Mouse (Mus musculus): ENCODE data around the gene Glipr1l2.
"Not testable (repeated sequence)": the region's sequence is repeated elsewhere in the genome, so short reads cannot be mapped to it uniquely, and the experiment has no call there.

Gene Glipr1l2

DNA sequence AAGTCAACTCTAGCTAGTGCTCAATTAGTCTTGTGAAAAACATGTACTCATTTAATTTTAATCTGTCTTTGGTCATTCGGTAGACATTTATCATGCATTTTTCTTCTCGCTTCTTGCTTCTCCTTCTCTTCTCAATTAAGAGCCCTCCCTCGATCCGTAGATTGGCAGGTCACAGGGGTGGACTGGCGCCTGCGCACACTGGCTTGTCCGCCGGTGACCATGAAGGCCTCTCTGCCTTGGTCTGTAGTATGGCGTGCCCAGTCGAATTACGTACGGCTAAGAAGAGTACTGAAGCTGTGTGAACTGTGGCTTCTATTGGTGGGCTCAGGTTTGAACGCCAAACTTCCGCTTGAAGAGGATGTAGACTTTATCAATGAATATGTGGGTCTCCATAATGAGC is at the start of gene Glipr1l2:
Gene Glipr1l2 (plus strand): TSS at position 198 of the 400 bp plus-strand sequence.
- DNase-seq (ENCODE audit: low spot score), result no peak

DNA sequence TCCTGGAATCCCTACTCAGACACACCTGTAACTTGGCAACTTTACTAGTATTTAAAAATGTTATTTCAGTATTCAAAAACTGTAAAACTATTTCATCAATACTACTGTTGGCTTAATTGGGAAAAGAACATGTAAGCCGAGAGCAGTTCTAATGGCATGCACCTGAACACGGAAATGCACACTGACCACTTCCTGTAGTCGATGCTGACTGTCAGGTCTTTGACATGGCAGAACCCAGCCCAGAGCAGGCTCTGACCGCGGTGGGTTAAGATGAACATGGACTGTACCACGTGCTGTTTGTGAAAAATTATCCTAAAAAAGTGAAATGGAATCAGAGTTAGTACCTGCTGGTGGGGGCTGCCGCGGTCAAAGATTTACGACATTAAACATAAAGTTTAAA is 39.6 kb upstream of the Glipr1l2 start:
- DNase-seq (ENCODE audit: low spot score), result not testable (repeated sequence)

DNA sequence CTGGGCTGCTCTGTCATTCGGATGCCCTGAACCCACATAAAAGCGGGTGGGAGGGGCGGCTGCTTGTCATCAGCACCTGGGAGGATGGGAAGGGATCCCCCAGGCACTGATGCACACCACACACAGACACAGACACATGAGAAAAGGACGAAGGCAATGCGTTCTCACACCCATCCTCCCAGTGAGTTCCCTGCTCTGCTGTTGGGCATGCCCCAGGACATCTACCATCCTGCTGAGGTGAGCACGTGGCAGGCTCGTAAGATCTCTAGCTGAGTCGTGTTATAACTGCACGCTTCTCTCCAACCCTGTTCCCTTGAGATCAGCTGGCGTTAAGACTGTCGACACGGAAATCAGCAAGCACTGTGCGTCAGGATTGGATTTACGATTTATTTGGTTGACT is 38.9 kb upstream of the Glipr1l2 start:
- DNase-seq (ENCODE audit: low spot score), result not testable (repeated sequence)

DNA sequence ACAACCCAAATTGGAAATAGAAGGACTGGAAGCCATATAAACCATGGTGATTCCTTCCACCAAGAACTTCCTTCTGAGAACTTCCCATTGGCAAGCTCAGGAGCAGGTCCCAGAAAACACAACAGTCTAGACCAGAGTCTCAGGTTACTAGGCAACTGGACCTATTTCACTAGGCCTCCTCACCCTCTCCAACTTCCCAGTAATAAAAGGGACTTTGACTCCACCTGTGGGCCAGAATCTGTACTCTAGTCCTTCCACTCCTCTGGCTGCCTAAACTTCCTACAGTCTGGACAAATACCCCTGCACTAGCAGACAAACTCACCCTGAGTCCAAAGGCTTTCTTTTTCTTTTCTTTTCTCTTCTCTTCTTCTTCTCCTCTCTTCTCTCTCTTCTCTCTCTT is 31.9 kb upstream of the Glipr1l2 start:
- DNase-seq (ENCODE audit: low spot score), result no peak

DNA sequence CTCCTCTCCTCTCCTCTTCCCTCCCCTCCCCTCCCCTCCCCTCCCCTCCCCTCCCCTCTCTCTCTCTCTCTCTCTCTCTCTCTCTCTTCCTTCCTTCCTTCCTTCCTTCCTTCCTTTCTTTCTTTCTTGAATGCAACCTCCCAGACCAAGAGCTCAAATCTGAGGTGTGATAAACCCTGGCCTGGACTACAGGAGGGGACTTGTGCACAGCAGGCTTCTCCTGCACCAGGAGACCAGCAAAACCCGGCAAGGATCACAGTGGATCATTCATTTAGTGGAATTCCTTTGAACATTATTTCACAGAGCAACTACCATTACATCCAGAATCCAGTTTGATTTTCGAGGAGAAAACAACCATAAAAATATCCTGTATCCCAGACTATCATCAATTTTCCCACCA is 31.2 kb upstream of the Glipr1l2 start:
- not testable (repeated sequence) for DNase-seq (ENCODE audit: low spot score)

DNA sequence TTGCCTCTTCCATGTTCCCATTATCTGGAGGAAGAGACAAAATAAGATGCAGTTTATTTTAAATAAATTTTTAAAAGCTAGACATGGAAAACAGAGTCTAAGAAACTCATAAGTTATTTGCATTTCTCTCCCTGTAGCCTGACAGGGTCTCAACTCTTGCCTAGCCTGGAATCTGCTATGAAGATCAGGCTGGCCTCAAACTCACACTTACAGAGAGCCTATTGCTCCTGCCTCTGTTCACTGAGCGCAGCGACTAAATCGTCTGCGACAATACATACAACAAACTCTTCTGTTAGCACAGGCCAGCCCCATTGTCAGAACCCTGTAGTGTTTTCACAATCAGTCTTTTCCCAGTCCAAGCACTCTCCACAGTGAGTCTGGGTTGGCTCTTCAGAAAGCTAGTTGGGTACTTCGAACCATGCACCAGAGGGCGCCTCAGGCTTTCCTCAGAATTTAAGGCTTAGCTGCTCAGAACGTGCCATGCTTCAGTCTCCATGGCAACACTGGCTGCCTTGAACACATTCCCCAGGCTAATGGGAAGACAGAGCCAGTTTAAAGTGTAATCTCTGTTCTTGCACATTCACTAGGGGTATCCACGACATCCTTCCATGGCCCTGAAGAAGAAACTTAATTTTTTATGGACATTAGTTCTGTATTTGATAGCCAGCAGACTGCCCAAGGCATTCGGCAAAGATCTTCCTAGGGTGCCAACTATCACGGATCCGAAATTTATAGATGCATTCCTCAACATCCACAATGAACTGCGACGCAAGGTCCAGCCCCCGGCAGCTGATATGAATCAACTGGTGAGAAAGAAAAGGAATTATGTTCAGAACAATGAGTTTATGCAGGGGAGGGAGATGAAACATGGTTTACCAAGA is 23.2 kb upstream of the Glipr1l2 start, which contains the start of gene Glipr1l1:
Gene Glipr1l1 (plus strand): TSS at position 488 of the 881 bp plus-strand sequence.
- peak; percentile 68 for DNase-seq (ENCODE audit: low spot score)

DNA sequence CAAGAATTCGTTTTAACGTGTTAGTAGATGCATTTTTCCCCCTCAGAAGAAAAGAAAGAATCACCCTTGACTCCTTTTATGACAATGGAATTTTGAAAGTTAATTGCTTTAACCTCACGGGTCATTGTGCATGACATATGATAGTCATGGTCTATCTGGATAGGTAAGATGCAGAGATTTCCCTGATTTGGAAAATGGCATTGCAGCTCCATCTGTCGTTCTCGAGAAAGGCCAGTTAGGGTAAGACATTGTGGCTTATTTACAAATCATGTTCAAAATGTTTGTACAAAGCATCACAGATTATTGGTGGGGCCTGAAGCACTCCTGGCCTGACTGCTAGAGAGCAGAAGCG is 22.6 kb upstream of the Glipr1l2 start:
- DNase-seq (ENCODE audit: low spot score), result not testable (repeated sequence)

DNA sequence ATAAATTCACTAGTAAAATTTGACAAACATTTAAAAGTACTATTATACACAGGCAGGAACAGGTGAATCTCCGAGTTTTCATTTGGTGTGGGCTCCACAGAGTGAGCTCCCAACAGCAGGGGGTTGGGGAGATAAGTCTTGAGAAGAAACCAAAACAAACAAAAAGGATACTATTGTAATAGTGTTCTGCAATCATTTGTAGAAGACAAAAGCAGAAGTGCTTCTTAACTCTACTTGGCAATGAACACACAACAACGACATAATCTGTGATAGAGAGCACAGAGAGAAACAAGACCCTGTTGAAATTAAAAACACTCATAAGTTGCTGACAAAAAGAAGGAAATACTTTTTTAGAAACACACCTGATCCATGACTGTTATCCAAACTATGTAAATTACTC is 3.1 kb upstream of the Glipr1l2 start:
- no peak for DNase-seq (ENCODE audit: low spot score)

DNA sequence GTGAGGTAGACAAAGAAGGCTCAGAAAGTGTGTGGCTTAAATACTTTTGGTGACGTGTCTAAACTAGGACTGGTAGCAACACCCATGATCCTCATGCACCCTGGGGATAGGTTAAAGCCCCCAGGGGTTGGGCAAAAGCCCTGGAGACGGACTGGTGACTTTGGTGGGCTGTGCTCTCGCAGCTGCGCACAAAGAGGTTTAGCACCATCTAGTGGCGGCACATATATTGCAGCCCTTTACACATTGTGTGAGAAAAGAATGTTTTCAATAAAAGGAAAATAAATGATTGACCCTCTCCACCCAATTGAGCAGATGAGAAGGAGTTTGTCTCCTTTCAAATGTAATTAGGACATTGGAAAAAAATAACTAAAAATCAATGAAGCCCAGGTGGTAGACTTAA is 22.6 kb downstream of the Glipr1l2 start:
- peak; percentile 70 for DNase-seq (ENCODE audit: low spot score)

DNA sequence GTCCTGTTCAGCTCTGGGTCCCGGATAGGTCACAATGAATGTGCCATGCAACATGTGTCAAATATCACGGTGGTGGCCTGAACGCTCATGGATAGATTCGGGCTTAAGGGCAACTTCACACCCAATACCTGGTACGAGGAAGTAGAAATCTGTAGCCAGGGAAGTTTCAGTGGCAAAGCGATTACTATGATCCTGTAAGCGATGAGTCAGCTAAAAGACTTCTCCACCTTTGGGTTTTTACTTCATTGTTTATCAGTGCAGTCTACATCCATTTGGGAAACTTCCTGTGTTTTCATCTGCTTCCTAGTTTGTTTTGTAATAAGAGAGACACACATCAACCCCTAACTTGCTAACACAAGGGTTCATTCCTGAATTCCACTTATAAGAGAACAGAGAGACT is 27.2 kb downstream of the Glipr1l2 start:
- DNase-seq (ENCODE audit: low spot score), result no peak

DNA sequence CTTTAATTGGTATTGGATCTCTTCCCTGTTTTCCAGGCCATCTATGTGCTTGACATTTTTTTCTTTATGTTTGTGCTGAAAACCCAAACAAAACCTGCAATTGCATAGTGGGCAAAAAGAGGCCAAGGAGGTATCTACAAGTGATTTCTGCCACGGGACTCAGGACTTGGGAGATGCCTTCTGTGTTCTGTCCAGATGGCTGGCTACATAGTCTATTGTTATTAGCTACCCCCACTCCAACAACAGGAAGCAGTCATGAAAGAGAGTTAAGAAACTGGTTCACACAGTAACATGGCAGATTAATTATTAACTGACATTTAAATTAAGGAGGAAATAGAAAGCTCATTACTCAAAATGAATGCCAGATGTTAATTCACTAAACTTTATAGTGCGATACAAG is 41.9 kb downstream of the Glipr1l2 start:
- not testable (repeated sequence) for DNase-seq (ENCODE audit: low spot score)

DNA sequence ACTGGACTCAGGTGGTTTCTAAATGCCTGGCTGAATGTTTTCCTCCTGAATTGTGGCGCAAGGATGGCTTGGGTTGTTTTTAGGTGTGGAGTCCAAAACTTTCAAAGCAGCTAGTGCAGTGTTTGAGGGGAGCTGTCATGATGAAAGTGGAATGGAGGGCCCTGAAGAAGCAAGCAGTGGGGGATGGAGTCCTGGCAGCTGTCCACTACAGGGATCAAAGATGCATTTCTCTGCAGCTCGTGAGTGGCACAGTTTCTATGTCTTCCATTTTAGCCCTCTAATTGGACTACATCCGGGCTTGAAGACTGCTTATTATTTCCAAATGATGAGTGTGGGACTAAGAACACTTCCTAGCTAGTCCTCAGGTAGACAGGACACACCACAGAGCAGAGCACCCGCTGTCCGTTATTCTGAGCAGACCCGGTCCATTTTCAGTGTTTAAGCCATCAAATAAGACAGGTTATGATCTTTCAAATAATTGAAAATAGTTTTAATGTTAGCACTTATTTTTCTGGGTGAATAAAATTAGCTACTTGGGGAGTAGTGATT is 44.6 kb downstream of the Glipr1l2 start:
- DNase-seq (ENCODE audit: low spot score), result not testable (repeated sequence)

DNA sequence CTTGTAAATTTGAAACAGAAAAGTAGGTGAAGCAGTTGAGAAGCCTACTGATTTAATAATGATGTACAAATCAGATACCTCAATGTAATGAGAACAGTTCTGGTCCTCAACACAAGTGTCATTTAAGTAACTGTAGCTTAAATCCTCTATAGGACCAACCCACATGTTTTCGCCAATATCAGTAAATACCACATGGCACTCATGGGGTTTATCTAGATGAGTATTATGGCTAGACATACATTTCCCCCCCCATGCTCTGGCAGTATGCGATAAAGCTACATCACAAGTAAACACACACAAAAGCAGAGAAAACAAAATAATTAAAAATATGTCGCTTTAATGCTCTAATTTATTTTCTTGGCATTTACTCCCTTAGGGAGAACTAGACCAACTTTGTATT is 49.0 kb downstream of the Glipr1l2 start:
- DNase-seq (ENCODE audit: low spot score), result no peak

DNA sequence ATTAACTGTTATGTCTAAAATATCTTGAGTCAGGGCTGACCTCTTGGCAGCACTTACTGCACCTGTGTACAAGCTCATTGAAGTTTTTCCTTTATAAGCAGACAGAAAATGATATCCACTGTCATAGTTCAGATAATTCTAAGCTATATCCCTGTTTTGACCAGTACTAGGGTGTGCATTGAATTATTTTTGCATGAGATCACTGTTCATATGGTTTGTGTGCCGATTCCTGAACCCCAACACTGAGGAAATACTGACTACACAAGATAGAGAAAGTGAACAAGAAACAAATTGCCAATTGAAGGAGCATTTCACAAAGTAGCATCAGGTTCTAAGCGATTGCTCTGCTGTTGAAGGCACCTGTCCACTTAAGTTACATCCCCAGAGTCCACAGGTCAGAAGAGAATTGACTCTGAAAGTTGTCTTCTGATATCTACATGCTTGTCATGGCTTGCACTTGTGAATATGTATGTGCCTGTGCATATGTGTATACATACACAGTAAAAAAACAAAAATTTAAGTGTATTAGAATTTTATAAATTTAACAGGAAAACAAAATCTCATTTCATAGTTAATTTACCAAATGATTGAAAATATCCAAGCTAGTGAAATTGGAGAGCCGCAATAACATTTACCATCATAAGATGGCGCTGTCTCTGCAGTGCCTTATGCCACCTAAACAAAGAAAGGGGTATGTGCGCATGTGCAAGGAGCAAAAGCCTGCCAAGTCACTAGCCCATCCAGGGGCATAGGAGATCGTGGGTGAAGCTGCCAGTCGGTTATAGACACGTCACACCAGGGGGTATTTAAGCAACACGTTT is 55.1 kb downstream of the Glipr1l2 start:
- DNase-seq (ENCODE audit: low spot score), result no peak

DNA sequence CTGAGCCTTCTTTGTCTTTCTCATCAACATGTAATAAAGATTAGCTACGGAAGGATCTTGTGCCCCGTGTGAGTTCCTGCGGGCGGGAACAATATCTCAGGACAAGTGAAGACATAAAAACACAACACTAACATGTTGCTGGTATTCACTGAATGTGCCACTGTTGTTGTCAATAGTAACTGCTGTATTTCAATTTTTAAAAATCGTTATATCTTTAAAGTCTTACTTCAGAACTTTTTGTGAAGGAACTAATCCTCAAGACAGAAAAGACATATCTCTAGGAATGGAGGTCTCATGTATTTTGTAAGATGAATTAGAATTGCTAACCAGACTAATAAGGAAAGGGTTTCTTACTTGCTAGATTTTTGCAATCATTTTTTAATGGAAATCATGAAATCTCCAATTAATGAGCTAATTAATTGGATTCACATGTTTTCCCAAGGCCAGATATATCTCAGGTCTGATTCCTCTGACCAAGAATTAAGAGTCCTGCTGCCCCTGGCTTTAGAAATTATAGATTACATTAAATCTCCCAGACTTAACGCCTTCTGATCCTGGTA is 55.8 kb downstream of the Glipr1l2 start:
- DNase-seq (ENCODE audit: low spot score), result no peak

DNA sequence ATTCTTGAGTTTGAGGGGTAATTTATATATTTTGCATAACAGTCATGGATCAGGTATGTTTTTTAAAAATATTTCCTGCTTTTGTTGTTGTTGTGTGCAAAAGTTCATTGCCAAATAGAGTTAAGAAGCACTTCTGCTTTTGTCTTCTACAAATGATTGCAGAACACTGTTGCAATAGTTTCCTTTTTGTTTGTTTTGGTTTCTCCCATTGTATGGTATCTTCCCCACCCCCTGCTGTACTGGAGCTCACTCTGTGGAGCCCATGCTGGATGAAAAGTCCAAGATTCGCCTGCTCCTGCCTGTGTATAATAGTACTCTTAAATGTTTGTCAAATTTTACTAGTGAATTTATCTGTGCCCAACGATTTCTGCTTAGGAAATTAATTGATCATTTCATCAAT is 56.7 kb downstream of the Glipr1l2 start:
- DNase-seq (ENCODE audit: low spot score), result no peak

Measured in testis, postnatal 10 days (tissue).